Mouse (Mus musculus) limb, embryonic 15.5 days (tissue): ENCODE measurements at regions not wholly inside any gene's neighbourhood (a gene's known extent, or its start where the extent isn't known, plus 50 kb on each side); places are given as distances from the start of the nearest gene placed in this dataset.

ENCODE experiments used
- ATAC-seq: fragments of 200-750 bp; cut with Nextera tagmentation; 2 replicates; pipeline ENCODE4 v1.8.0; 2017; ENCODE audit warnings: low read depth, moderate TSS enrichment; ENCODE audit not compliant: insufficient number of reproducible peaks, low FRiP score, low TSS enrichment
- H3K27ac ChIP-seq: fragments of 300-500 bp; sonication (generic); 2 replicates; pipeline ENCODE4 v1.5.1; 2015; ENCODE audit warnings: moderate library complexity, mild to moderate bottlenecking, inconsistent platforms
- H3K27me3 ChIP-seq: fragments of 300-500 bp; sonication (generic); 2 replicates; pipeline ENCODE4 v1.6.1; 2015; ENCODE audit warnings: inconsistent platforms
- H3K36me3 ChIP-seq: fragments of 300-500 bp; sonication (generic); 2 replicates; pipeline ENCODE4 v1.6.1; 2015; ENCODE audit warnings: inconsistent platforms
- H3K4me1 ChIP-seq: fragments of 300-500 bp; sonication (generic); 2 replicates; pipeline ENCODE4 v1.6.1; 2015; ENCODE audit warnings: inconsistent platforms
- H3K4me2 ChIP-seq: fragments of 300-500 bp; sonication (generic); 2 replicates; pipeline ENCODE4 v1.6.1; 2015; ENCODE audit warnings: mild to moderate bottlenecking, inconsistent platforms
- H3K4me3 ChIP-seq: fragments of 300-500 bp; sonication (generic); 2 replicates; pipeline ENCODE4 v1.5.1; 2015; ENCODE audit warnings: mild to moderate bottlenecking, inconsistent platforms
- H3K9ac ChIP-seq: fragments of 300-500 bp; sonication (generic); 2 replicates; pipeline ENCODE4 v1.6.1; 2015; ENCODE audit warnings: inconsistent platforms
- H3K9me3 ChIP-seq: fragments of 300-500 bp; sonication (generic); 2 replicates; pipeline ENCODE4 v1.6.1; 2016; ENCODE audit warnings: inconsistent platforms
- WGBS: fragments of 180-500 bp; shearing (Covaris S2); methylation state at CpG from one replicate; pipeline ENCODE4 v1.1.7; 2015; 5-methylcytosine and 5-hydroxymethylcytosine counted together

DNA sequence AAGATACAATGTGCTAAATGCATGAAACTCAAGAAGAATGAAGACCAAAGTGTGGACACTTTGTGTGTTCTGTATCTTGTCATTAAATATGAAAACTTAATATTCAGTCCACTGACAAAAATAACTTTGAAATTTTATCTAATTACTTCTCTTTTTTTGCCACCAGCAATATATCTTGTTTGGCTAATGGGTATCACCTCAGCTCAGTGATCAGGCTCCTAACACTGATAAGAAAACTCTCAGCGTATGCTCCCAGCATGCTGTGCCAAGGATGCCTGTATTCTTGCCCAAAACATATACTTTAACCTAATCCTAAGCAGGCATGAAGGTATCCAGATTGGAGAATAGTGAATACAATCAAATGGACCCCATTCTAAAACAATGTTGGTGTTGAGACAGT is 53.3 kb upstream of the Ptpn12 start:
- no peak for ATAC-seq

DNA sequence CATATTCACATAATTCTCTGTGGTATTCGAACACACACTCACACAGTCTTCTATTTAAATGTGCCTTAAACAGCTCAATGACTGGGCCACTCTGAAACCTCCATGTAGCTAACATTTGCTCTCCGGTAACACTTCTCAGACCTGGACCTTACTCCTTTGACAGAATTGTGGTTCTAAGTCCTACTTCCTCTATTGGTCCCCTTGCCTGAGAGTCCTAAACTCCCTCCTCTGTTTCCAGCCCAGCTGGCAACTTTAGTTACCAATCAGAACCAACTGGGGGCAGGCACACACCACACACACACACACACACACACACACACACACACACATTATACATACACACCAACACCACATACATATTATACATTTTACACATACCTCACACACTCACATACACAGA is 57.7 kb upstream of the Ptpn12 start:
- no peak for ATAC-seq
- no peak overlapping the region for H3K4me3 ChIP-seq
- no peaks in the 10 kb centered on the region for H3K4me1 ChIP-seq
- no peaks in the 10 kb centered on the region for H3K27me3 ChIP-seq
- H3K9me3 ChIP-seq = no peaks in the 10 kb centered on the region
- no peak overlapping the region for H3K4me2 ChIP-seq
- 80% methylated on average over 2 of the region's 2 CpGs for WGBS
- H3K27ac ChIP-seq = no peak overlapping the region
- no peaks in the 10 kb centered on the region for H3K36me3 ChIP-seq
- no peak overlapping the region for H3K9ac ChIP-seq

More for the DNA sequence above, 53.3 kb upstream of the Ptpn12 start:
- no peak overlapping the region for H3K4me3 ChIP-seq
- no peak overlapping the region for H3K4me2 ChIP-seq
- 98% methylated on average over 1 of the region's 1 CpGs for WGBS
- H3K9me3 ChIP-seq = no peaks in the 10 kb centered on the region
- no peak overlapping the region for H3K9ac ChIP-seq
- H3K4me1 ChIP-seq = no peaks in the 10 kb centered on the region
- H3K36me3 ChIP-seq = no peaks in the 10 kb centered on the region
- no peaks in the 10 kb centered on the region for H3K27me3 ChIP-seq
- no peak overlapping the region for H3K27ac ChIP-seq

DNA sequence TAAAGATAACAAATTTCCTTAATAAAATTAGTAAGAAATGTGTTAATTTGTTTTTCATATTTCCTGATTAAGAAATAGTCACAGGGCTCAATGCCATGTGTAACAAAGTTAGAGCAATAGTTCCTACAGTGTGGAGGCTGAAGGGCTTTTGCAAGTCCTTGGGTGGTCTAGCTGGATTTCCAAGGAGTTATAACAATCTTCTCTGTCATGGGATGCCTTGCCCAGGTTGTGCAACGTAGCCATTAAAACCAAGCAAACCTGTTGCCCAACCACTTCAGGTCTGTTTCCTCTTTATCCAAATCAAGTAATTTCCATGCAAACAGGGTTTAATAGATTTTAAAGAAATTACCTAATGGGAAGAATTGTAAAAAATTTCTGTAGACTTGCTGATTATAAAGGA is 59.8 kb upstream of the Ptpn12 start:
- H3K4me1 ChIP-seq = no peaks in the 10 kb centered on the region
- H3K4me2 ChIP-seq = no peak overlapping the region
- no peak overlapping the region for H3K27ac ChIP-seq
- ATAC-seq = no peak
- H3K27me3 ChIP-seq = no peaks in the 10 kb centered on the region
- no peak overlapping the region for H3K9ac ChIP-seq
- H3K4me3 ChIP-seq = no peak overlapping the region
- WGBS = 56% methylated on average over 1 of the region's 1 CpGs
- H3K9me3 ChIP-seq = no peaks in the 10 kb centered on the region
- H3K36me3 ChIP-seq = no peaks in the 10 kb centered on the region

DNA sequence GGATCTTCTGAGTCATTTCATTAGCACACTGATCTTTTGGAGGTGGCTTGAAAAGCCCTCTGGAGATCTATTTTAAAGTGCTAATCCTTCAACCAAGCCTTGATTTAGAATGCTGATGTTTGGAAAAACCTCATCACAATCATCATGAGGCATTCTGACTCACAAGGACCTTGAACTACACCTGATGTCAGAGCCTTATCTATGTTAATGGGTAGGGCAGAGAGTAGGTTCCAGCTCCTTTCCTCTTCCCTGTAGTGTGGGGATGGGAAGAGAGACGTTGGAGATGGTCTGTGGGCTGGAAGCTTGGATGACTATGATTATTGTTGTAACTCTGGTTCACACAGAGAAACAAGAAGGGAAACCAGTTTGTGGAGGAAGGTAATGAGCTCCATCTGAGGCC is 63.0 kb upstream of the Gsap start:
- 39% methylated on average over 1 of the region's 1 CpGs for WGBS
- no peaks in the 10 kb centered on the region for H3K36me3 ChIP-seq
- H3K4me1 ChIP-seq = no peaks in the 10 kb centered on the region
- ATAC-seq = no peak
- no peak overlapping the region for H3K4me2 ChIP-seq
- H3K27ac ChIP-seq = no peak overlapping the region
- no peak overlapping the region for H3K9ac ChIP-seq
- no peaks in the 10 kb centered on the region for H3K27me3 ChIP-seq
- H3K4me3 ChIP-seq = no peak overlapping the region
- H3K9me3 ChIP-seq = no peaks in the 10 kb centered on the region

DNA sequence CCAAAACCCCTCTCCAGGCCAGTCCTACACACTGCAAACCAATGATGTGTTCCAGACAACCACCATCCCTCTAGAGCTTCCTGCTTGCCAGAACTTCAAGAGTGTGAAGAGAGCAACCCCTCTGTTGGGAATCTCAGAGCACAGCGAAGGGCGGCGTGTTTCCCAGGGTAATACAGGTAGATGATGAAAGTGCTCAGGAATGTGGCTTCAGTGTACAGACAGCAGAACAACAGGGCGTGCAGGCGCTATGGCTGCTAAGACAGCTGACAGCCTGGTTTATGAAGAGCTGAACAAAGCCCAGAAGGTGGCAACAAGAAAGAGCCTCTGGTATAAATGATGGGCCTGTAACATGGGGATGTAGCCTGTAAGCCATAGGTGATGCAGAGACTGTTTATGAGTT is 61.0 kb upstream of the Gsap start:
- no peak overlapping the region for H3K4me2 ChIP-seq
- H3K4me3 ChIP-seq = no peak overlapping the region
- no peaks in the 10 kb centered on the region for H3K4me1 ChIP-seq
- no peak for ATAC-seq
- H3K36me3 ChIP-seq = no peaks in the 10 kb centered on the region
- no peak overlapping the region for H3K27ac ChIP-seq
- no peaks in the 10 kb centered on the region for H3K9me3 ChIP-seq
- 56% methylated on average over 5 of the region's 5 CpGs for WGBS
- no peak overlapping the region for H3K9ac ChIP-seq
- H3K27me3 ChIP-seq = no peaks in the 10 kb centered on the region

DNA sequence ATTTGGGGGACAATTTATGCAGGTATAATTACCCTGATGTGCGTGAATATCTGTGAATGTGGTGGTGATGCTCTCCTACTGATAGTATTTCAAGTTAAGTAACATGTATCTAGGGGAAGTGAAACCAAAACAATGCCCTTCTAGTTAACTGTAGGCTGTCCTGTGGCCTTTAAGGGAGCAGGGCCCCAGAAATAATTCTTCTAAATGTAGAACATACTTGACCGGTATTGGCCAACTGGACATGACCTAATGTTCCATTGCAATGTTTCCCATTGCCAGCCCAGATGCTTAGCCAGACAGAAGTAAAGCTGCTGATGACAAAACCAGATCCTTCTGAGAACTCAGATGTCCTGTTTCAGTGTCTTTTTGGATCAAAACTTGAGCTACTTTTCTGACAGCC is 54.9 kb upstream of the Gsap start:
- Histone ChIP-seq H3K36me3 (no peaks in the 10 kb centered on the region), H3K4me3 (no peak overlapping the region), H3K27ac (no peak overlapping the region), H3K4me2 (no peak overlapping the region), H3K4me1 (peaks cover 5% of the 10 kb centered on the region), H3K9me3 (no peaks in the 10 kb centered on the region), H3K9ac (no peak overlapping the region), H3K27me3 (no peaks in the 10 kb centered on the region)
- no peak for ATAC-seq
- WGBS = 82% methylated on average over 2 of the region's 2 CpGs

DNA sequence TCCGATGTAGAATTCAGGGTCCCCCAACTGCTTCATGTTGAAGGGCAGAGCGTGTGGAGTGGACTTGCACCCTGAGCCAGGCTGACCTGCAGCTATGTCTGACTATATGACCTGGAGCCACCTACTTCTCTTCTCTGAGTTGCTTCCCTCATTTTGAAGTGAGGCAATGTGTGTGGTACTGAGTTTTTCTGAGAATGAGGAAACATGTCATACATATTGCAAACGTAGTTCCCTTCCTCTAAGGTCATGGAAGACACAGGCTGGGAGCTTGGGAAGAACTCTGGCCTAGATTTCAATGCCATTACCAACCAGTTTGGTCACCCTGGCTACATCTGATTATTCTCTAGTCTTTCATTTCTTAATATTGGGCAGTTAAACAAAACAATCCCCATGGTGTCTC is 54.1 kb upstream of the Gsap start:
- H3K4me3 ChIP-seq = no peak overlapping the region
- peaks cover 11% of the 10 kb centered on the region for H3K4me1 ChIP-seq
- no peaks in the 10 kb centered on the region for H3K27me3 ChIP-seq
- H3K4me2 ChIP-seq = no peak overlapping the region
- H3K9ac ChIP-seq = no peak overlapping the region
- 89% methylated on average over 3 of the region's 3 CpGs for WGBS
- ATAC-seq = no peak
- H3K9me3 ChIP-seq = no peaks in the 10 kb centered on the region
- no peaks in the 10 kb centered on the region for H3K36me3 ChIP-seq
- H3K27ac ChIP-seq = no peak overlapping the region

DNA sequence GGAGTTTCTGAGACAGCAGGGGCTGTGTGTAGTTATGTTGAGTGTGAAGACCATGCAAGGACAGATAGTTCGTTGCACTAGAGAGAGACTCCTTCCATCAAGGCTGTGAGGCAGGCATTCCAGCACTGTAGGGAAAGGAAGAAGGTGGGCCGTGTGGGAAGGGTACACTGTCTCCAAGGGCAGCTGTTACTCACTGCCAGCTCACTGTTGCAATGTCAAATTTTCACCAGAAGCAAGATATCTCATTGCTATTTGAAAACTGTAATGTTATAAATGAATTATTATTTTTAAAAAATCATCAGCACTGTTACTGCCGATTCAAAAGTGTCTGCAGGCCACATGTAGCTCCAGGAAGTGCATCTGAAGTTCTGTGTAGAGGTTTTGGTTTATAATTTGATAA is 50.6 kb upstream of the Gsap start:
- H3K36me3 ChIP-seq = no peaks in the 10 kb centered on the region
- H3K4me3 ChIP-seq = no peak overlapping the region
- 52% methylated on average over 3 of the region's 3 CpGs for WGBS
- peaks cover 16% of the 10 kb centered on the region for H3K4me1 ChIP-seq
- no peaks in the 10 kb centered on the region for H3K27me3 ChIP-seq
- no peak overlapping the region for H3K4me2 ChIP-seq
- no peak overlapping the region for H3K9ac ChIP-seq
- ATAC-seq = no peak
- H3K9me3 ChIP-seq = no peaks in the 10 kb centered on the region
- H3K27ac ChIP-seq = no peak overlapping the region

DNA sequence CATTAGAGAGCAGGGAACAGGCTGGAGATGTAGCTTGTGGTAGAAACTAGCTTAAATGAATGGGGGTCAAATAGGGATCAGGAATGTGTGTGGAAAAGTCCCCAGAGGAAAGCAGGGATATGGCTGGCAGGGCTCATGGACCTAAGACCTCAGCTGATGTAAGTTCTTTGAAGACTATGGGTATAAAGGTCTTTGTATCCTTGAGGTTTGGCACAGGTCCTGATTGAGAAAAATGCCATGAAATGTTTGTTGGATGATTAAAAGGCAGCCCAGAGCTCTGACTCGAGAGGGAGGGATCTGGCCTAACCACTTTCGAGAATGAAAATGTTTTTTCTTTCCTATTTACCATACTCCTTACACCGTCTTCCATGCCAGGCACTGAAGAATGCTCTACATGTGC is 50.0 kb upstream of the Gsap start:
- no peaks in the 10 kb centered on the region for H3K27me3 ChIP-seq
- no peak for ATAC-seq
- H3K4me3 ChIP-seq = no peak overlapping the region
- no peak overlapping the region for H3K9ac ChIP-seq
- peak overlapping the region; percentile 51; the same call in 1 of the 2 replicates for H3K27ac ChIP-seq
- H3K36me3 ChIP-seq = no peaks in the 10 kb centered on the region
- WGBS = 32% methylated on average over 3 of the region's 3 CpGs
- H3K4me1 ChIP-seq = peaks cover 16% of the 10 kb centered on the region
- no peaks in the 10 kb centered on the region for H3K9me3 ChIP-seq
- H3K4me2 ChIP-seq = no peak overlapping the region
